Mouse (Mus musculus) intestine, embryonic 16.5 days (tissue): Measurements from ENCODE around the gene Rnf11. TPM values are rescaled to one million over a fixed set of nuclear protein-coding genes. Genes with fewer than 3 reads are reported as not detected.

Source experiments
- ATAC-seq: fragments of 200-750 bp; cut with Nextera tagmentation; 2 replicates; pipeline ENCODE4 v1.8.0; 2017; ENCODE audit warnings: moderate TSS enrichment, moderate library complexity
- H3K27ac ChIP-seq: fragments of 300-500 bp; sonication (generic); 2 replicates; pipeline ENCODE4 v1.5.1; 2014; ENCODE audit warnings: mild to moderate bottlenecking, low read length
- H3K27me3 ChIP-seq: fragments of 300-500 bp; sonication (generic); replicated peaks from 2 replicates; pipeline ENCODE4 v1.6.1; 2014; ENCODE audit warnings: low read length, control low read depth, mixed read lengths; ENCODE audit not compliant: control insufficient read depth, insufficient read depth
- H3K36me3 ChIP-seq: fragments of 300-500 bp; sonication (generic); 2 replicates; pipeline ENCODE4 v1.6.1; 2014; ENCODE audit warnings: low read length, control low read depth; ENCODE audit not compliant: control insufficient read depth, insufficient read depth
- H3K4me1 ChIP-seq: fragments of 300-500 bp; sonication (generic); 2 replicates; pipeline ENCODE4 v1.6.1; 2014; ENCODE audit warnings: low read length, control low read depth, mixed read lengths; ENCODE audit not compliant: control insufficient read depth, insufficient read depth
- H3K4me2 ChIP-seq: fragments of 300-500 bp; sonication (generic); 2 replicates; pipeline ENCODE4 v1.6.1; 2014; ENCODE audit warnings: low read depth, low read length, control low read depth
- H3K4me3 ChIP-seq: fragments of 300-500 bp; sonication (generic); 2 replicates; pipeline ENCODE4 v1.5.1; 2014; ENCODE audit warnings: mild to moderate bottlenecking, low read length
- H3K9ac ChIP-seq: fragments of 300-500 bp; sonication (generic); 2 replicates; pipeline ENCODE4 v1.6.1; 2014; ENCODE audit warnings: low read depth, low read length
- H3K9me3 ChIP-seq: fragments of 300-500 bp; sonication (generic); 2 replicates; pipeline ENCODE4 v1.6.1; 2016; ENCODE audit warnings: low read length, control low read depth; ENCODE audit not compliant: control insufficient read depth
- WGBS: fragments of 180-500 bp; shearing (Covaris S2); extraction: QIAGEN DNeasy Blood & Tissue Kit; methylation state at CpG from one replicate; pipeline ENCODE4 v1.1.7; 2014; 5-methylcytosine and 5-hydroxymethylcytosine counted together
- polyA plus RNA-seq: library from polyadenylated mRNA; unstranded; fragments of >200 nt; fragmentation: Nextera tagmentation; extraction: Ambion mirVana; gene quantifications from 2 replicates; pipeline ENCODE4 v1.2.1, GENCODE M21; 2015

Rnf11 gene
- polyA plus RNA-seq, 1 experiment from 2014 or later = 15.0 TPM

DNA sequence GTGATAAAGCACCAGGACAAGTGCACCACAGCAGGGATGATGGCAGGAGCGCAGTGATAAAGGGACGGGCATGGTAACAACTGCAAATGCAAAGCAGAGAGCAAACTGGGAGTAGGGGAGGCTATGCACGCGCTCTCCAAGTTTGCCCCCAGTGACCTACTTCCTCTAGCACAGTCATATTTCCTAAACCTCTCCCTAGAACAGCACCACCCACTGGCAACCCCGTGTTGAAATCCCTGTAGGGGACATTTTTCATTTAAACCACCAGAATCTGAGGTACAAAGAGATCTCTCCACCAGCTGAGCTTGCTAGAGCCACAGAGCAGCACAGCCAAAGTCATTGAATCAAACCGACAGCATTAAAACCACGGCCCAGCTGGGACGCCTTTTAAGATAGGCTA is 45.4 kb downstream of the Rnf11 start:
- ATAC-seq = no peak
- no peaks in the 10 kb centered on the region for H3K4me1 ChIP-seq
- H3K36me3 ChIP-seq = no peaks in the 10 kb centered on the region; the same call in 1 of the 2 replicates
- H3K4me2 ChIP-seq = no peak overlapping the region
- H3K27ac ChIP-seq = no peak overlapping the region
- H3K9ac ChIP-seq = no peak overlapping the region
- 78% methylated on average over 8 of the region's 8 CpGs for WGBS
- H3K27me3 ChIP-seq = no peaks in the 10 kb centered on the region
- H3K9me3 ChIP-seq = no peaks in the 10 kb centered on the region
- H3K4me3 ChIP-seq = no peak overlapping the region

DNA sequence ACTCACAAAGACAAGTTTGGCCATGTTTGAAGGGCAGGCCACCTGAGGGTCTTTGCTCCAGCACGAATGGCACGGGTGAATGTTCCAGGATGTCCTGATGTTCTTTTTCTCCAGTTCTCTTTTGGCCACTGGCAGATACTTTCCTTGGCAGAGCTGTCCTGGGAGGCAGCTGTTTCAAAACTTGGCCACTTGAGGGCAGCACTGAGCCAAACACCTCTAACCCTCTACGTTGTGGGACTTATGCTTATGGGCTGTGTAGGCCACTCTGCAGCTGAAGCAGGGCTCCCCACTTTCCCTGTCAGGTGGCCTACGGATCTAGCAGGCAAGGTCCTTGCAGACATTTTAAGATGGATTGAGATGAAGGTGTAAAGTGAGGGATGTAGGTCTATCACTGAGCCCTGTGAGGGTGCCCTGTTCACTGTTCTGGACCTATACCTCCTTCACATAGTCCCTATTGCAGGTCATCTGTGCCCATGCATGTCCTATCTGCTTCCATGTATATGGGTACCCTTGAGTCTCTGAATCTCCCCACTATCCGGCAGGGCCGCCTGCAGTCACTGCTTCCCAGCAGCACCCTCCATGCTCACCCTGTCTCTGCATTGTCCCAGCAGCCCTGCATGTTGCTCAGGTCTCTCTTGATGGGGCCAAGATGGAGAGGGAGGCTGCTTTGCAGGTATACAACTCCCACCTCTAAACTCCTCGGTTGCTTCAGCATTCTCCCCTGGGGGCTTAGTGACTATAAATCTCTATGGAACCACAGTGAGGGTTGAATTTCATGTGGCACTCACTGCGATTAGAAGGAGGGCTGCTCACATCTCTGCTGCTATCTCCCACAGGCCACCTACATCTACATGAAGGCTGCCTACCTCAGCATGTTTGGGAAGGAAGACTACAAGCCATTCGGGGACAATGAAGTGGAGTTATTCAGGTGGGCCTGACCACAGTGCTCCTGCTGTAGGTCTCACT is 46.3 kb downstream of the Rnf11 start:
- peak; percentile 66 for ATAC-seq
- no peak overlapping the region for H3K4me3 ChIP-seq
- H3K4me2 ChIP-seq = no peak overlapping the region
- no peak overlapping the region for H3K9ac ChIP-seq
- no peaks in the 10 kb centered on the region; the same call in 1 of the 2 replicates for H3K36me3 ChIP-seq
- no peaks in the 10 kb centered on the region for H3K27me3 ChIP-seq
- no peak overlapping the region for H3K27ac ChIP-seq
- WGBS = 54% methylated on average over 9 of the region's 9 CpGs
- H3K4me1 ChIP-seq = no peaks in the 10 kb centered on the region
- H3K9me3 ChIP-seq = no peaks in the 10 kb centered on the region

DNA sequence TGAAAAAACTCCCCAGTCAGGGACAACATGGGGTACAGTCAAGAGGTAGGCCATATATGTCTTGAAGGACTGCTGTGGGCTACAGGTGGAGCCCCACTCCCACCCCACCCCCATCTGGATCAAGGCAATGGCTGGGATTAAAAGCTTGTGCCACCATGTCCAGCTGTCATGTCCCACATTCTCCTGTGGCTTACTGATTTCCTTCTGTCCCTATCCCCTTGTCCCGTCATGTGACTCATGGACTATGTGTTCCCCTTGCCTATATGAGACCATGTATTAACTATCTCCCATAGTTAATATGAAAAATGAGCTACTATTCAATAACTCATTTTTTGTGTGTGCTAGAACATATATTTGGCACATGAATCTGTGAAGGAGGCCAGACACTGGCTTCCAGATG is 50.3 kb downstream of the Rnf11 start:
- ATAC-seq = no peak
- H3K4me3 ChIP-seq = no peak overlapping the region
- H3K27ac ChIP-seq = no peak overlapping the region
- no peak overlapping the region for H3K9ac ChIP-seq
- 93% methylated on average over 1 of the region's 1 CpGs for WGBS
- H3K9me3 ChIP-seq = no peaks in the 10 kb centered on the region
- no peaks in the 10 kb centered on the region for H3K27me3 ChIP-seq
- no peak overlapping the region for H3K4me2 ChIP-seq
- peaks cover 4% of the 10 kb centered on the region; the same call in 1 of the 2 replicates for H3K4me1 ChIP-seq
- no peaks in the 10 kb centered on the region for H3K36me3 ChIP-seq

DNA sequence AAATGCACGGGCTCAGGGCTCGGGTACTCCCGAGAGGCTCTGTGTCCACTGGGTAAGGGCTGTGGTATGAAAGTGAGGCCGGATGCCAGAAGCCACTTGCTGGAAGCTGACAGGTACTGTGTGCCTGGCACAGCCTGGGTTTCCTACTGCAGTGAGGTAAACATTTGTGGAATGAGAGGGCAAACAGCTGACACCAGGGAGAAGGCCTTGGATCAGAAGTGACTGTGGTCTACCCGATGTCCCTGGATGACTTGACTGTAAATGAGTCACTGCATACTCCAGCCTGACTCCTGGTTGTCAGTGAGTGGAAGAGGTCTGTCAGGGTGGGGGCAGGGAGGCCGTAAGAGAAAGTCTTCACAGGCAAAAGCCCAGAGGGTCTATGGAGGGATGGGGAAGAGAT is 50.9 kb downstream of the Rnf11 start:
- no peak for ATAC-seq
- no peak overlapping the region for H3K27ac ChIP-seq
- no peak overlapping the region for H3K9ac ChIP-seq
- no peak overlapping the region for H3K4me3 ChIP-seq
- no peaks in the 10 kb centered on the region for H3K9me3 ChIP-seq
- WGBS = 74% methylated on average over 6 of the region's 6 CpGs
- no peak overlapping the region for H3K4me2 ChIP-seq
- H3K36me3 ChIP-seq = no peaks in the 10 kb centered on the region
- no peaks in the 10 kb centered on the region for H3K27me3 ChIP-seq
- peaks cover 4% of the 10 kb centered on the region; the same call in 1 of the 2 replicates for H3K4me1 ChIP-seq

DNA sequence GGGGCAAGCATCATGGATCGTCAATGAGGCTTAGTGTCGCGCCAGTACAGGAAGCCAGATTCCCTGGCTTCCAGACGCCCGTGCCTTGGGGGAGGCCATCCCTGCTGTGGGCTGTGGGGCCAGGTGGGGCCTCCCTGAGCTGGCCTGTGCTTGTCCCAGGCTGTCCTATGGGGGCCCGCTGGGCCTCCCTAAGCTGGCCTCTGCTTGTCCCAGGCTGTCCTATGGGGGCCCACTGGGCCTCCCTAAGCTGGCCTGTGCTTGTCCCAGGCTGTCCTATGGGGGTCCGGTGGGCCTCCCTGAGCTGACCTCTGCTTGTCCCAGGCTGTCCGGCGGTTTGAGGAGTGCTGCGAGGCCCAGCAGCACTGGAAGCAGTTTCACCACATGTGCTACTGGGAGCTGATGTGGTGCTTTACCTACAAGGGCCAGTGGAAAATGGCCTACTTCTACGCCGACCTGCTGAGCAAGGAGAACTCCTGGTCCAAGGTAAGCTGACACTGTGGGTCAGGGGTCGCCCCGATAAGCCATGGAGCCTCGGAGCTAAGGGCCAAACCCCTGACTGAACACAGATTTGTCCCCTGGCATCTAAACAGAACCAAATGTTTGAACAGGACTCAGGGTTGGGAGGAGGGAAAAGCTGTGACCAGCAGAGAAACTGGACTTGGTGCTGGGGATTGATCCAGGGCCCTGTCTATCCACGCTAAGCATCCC is 51.7 kb downstream of the Rnf11 start:
- no peak for ATAC-seq
- H3K36me3 ChIP-seq = no peaks in the 10 kb centered on the region
- H3K4me2 ChIP-seq = no peak overlapping the region
- 73% methylated on average over 16 of the region's 16 CpGs for WGBS
- no peak overlapping the region for H3K27ac ChIP-seq
- H3K4me3 ChIP-seq = no peak overlapping the region
- no peaks in the 10 kb centered on the region for H3K27me3 ChIP-seq
- no peaks in the 10 kb centered on the region for H3K9me3 ChIP-seq
- peaks cover 4% of the 10 kb centered on the region; the same call in 1 of the 2 replicates for H3K4me1 ChIP-seq
- no peak overlapping the region for H3K9ac ChIP-seq

DNA sequence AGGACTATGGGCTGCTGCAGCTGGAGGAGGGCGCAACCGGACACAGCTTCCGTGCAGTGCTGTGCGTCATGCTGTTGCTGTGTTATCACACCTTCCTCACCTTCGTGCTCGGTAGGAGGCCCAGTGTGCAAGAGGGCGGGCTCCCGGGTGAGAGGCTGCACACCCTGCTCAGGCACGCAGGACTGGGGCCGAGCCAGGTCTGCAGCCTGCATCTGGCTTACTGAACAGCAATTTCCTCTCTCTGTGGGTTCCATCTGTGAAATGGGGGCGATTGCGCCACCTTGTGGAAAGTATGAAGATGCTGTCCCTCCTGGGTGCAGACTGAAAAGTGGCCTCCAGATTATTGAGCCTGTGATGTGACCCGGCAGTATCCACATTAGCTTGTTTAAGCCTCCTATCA is 53.7 kb downstream of the Rnf11 start:
- Histone ChIP-seq H3K4me1 (peaks cover 4% of the 10 kb centered on the region; the same call in 1 of the 2 replicates), H3K4me2 (no peak overlapping the region), H3K27me3 (no peaks in the 10 kb centered on the region), H3K9me3 (no peaks in the 10 kb centered on the region), H3K4me3 (no peak overlapping the region), H3K36me3 (no peaks in the 10 kb centered on the region), H3K9ac (no peak overlapping the region), H3K27ac (no peak overlapping the region)
- 33% methylated on average over 13 of the region's 13 CpGs for WGBS
- peak; percentile 96 for ATAC-seq

DNA sequence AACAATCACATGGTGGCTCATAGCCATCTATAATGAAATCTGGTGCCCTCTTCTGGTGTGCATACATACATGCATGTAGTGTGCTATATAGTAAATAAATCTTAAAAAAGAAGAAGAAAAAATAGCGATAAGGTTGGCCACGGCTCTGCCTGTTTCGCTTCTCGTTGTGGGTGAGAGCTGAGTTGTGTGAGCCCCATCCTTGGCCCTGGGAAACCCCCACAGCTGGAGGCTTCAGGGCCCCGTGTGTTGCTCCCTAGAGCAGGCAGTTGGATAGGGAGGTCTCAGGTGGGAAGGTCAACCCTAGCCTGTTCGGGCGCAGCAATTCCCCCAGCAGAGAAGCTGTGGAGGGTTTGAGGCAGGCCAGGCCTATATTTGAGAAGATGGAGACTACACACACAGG is 54.3 kb downstream of the Rnf11 start:
- 88% methylated on average over 7 of the region's 7 CpGs for WGBS
- no peak overlapping the region for H3K9ac ChIP-seq
- H3K4me1 ChIP-seq = peaks cover 4% of the 10 kb centered on the region; the same call in 1 of the 2 replicates
- H3K4me2 ChIP-seq = no peak overlapping the region
- no peaks in the 10 kb centered on the region for H3K27me3 ChIP-seq
- H3K27ac ChIP-seq = no peak overlapping the region
- H3K36me3 ChIP-seq = no peaks in the 10 kb centered on the region
- no peak; the same call in 1 of the 2 replicates for ATAC-seq
- H3K4me3 ChIP-seq = no peak overlapping the region
- H3K9me3 ChIP-seq = no peaks in the 10 kb centered on the region

DNA sequence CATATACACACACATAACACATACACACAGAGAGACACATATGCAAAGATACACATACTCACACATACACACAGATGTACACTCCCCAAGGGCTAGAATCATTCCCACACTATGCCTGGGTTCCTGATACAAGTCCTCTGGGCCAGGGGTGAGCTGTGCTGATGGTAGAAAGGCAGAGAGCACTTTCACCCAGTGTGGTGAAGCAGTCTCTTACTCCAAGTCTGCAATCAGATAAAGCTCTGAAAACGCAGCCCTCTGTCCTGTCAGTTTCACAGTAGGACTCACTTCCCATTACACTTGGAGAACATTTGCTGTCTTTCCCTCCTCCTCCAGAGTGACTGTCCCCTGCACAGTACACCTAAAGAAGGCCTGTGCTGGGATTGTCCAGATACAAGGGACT is 57.5 kb downstream of the Rnf11 start:
- H3K9ac ChIP-seq = no peak overlapping the region
- H3K4me3 ChIP-seq = no peak overlapping the region
- no peak overlapping the region for H3K27ac ChIP-seq
- H3K27me3 ChIP-seq = no peaks in the 10 kb centered on the region
- no peak overlapping the region for H3K4me2 ChIP-seq
- 72% methylated on average over 1 of the region's 1 CpGs for WGBS
- peaks cover 4% of the 10 kb centered on the region; the same call in 1 of the 2 replicates for H3K4me1 ChIP-seq
- no peaks in the 10 kb centered on the region for H3K9me3 ChIP-seq
- no peak for ATAC-seq
- H3K36me3 ChIP-seq = no peaks in the 10 kb centered on the region

DNA sequence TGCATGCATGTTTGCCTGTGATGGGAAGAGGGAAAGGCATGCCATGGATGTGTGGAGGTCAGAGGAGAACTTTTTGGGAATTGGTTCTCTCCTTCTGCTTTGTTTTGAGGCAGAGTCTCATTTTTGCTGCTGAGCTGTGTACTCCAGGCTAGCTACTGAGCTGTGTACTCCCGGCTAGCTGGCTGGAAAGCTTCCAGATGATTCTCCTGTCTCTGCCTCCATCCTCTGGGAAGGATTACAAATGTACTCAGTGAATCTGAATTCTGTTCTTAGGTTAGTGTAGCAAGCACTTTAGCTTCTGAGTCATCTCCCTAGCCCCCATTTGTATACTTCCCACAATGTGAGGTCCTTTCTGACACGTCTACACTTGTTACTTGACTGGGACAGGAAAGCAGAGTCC is 61.1 kb downstream of the Rnf11 start:
- no peak overlapping the region for H3K27ac ChIP-seq
- no peak overlapping the region for H3K4me2 ChIP-seq
- ATAC-seq = no peak
- no peak overlapping the region for H3K9ac ChIP-seq
- H3K4me3 ChIP-seq = no peak overlapping the region
- WGBS = 78% methylated on average over 2 of the region's 2 CpGs
- no peaks in the 10 kb centered on the region for H3K27me3 ChIP-seq
- no peaks in the 10 kb centered on the region for H3K4me1 ChIP-seq
- no peaks in the 10 kb centered on the region for H3K9me3 ChIP-seq
- H3K36me3 ChIP-seq = no peaks in the 10 kb centered on the region
